20 mouse cellular contexts compared by ENCODE assay signal in the genomic region with DNA sequence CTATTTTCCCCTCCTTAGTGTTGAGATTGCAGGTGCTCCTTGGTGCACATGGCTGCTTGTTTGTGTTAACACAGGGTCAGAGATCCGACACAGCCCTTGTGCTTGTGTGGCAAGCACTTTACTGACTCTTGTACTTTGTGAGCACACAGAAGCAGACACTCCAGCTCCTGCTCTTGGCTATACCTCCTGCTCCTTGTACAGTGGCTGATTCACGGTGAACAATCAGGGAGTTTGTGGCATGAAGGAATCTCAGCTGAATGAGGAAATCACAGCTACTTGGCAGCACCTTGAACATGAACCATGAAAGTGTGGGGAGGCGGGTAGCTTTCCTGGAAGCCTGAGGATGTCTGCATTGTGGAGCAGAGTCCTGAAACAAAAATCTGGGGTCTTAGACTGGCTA. TPM values are rescaled to one million over a fixed set of nuclear protein-coding genes. Genes with fewer than 3 reads are reported as not detected.
DNase-seq lines count a peak whose midpoint lies in the region; ATAC-seq and TF ChIP-seq lines count a peak whose summit lies in the region.
"Had no signal": no experiment of that assay in that cellular context is flagged by ENCODE, and none has a peak within 500 bp of the region (broad histone marks: within the 10 kb centered on the region; RNA-seq: fewer than 3 reads in every experiment).

No protein-coding gene starts in this region.

- no peaks in the 10 kb centered on the region for H3K9me3 ChIP-seq in heart, postnatal 0 days (replicated peaks; ENCODE audit: control insufficient read depth, low read length)
- H3K9me3 ChIP-seq: embryonic facial prominence, embryonic 15.5 days; forebrain, embryonic 13.5 days; hindbrain, embryonic 15.5 days; midbrain, embryonic 12.5 days had no signal

- H3K27me3 ChIP-seq in heart, postnatal 0 days (ENCODE audit: control insufficient read depth, insufficient read depth, low read length): no peaks in the 10 kb centered on the region
- H3K27me3 ChIP-seq: embryonic facial prominence, embryonic 15.5 days; forebrain, embryonic 13.5 days; hindbrain, embryonic 15.5 days had no signal

- peaks cover 3% of the 10 kb centered on the region for H3K36me3 ChIP-seq in heart, postnatal 0 days (replicated peaks; ENCODE audit: control insufficient read depth, insufficient read depth, low read length)
- H3K36me3 ChIP-seq: embryonic facial prominence, embryonic 15.5 days; hindbrain, embryonic 15.5 days; midbrain, embryonic 12.5 days had no signal

- no peak for TF ChIP-seq POLR2A in lung, adult 2 months (IDR thresholded peaks at IDR 0.05; ENCODE audit: borderline replicate concordance, extremely low read depth, low read depth, low read length)
- no peak for TF ChIP-seq POLR2A in olfactory bulb, adult 2 months (IDR thresholded peaks at IDR 0.05; ENCODE audit: insufficient read depth, low read depth, low read length)

- no peak overlapping the region for H3K4me3 ChIP-seq in heart, postnatal 0 days (ENCODE audit: low read depth, low read length)
- H3K4me3 ChIP-seq in lung, adult 2 months (replicated peaks; ENCODE audit: extremely low read depth, low read depth, low read length): no peak overlapping the region
- no peak overlapping the region for H3K4me3 ChIP-seq in olfactory bulb, adult 2 months (ENCODE audit: insufficient read depth, low read depth, low read length)
- H3K4me3 ChIP-seq: embryonic facial prominence, embryonic 15.5 days; forebrain, embryonic 13.5 days; hindbrain, embryonic 15.5 days; midbrain, embryonic 12.5 days had no signal

- 47% methylated on average over 3 of the region's 3 CpGs for WGBS in heart, postnatal 0 days
- WGBS in lung, adult 2 months: 44% methylated on average over 3 of the region's 3 CpGs
- WGBS in olfactory bulb, adult 2 months: 43% methylated on average over 3 of the region's 3 CpGs

- H3K9ac ChIP-seq in heart, postnatal 0 days (replicated peaks; ENCODE audit: low read depth, low read length): no peak overlapping the region; the same call in 1 of the 2 replicates
- H3K9ac ChIP-seq: embryonic facial prominence, embryonic 15.5 days; forebrain, embryonic 13.5 days; hindbrain, embryonic 15.5 days; liver, postnatal 0 days; midbrain, embryonic 12.5 days had no signal

- no peak for ATAC-seq in heart, postnatal 0 days (ENCODE audit: insufficient read depth, low read depth)
- ATAC-seq: activated CD4-positive, CD25-positive, alpha-beta regulatory T cell, adult 4 months; forebrain, embryonic 13.5 days; liver, postnatal 0 days had no signal

- H3K4me1 ChIP-seq in heart, postnatal 0 days (ENCODE audit: control insufficient read depth, insufficient read depth): peaks cover 29% of the 10 kb centered on the region
- peaks cover 31% of the 10 kb centered on the region for H3K4me1 ChIP-seq in lung, adult 2 months (ENCODE audit: control insufficient read depth, insufficient read depth, low read length)
- peaks cover 63% of the 10 kb centered on the region for H3K4me1 ChIP-seq in olfactory bulb, adult 2 months (ENCODE audit: control insufficient read depth, insufficient read depth, low read length)
- H3K4me1 ChIP-seq: embryonic facial prominence, embryonic 15.5 days had no signal

- no peak for DNase-seq in heart, postnatal 0 days (ENCODE audit: low spot score)
- DNase-seq in heart, postnatal 36 days: no peak
- DNase-seq in right cerebral cortex, adult 18-20 months: peak; percentile 49
- DNase-seq in right cerebral cortex, postnatal 4 days: no peak
- DNase-seq in lung, adult 2 months: peak; percentile 34
- no peak for DNase-seq in layer of hippocampus, postnatal 10 days (ENCODE audit: low spot score in 2 of 2)
- no peak for DNase-seq in urinary bladder, postnatal 14 days (ENCODE audit: low spot score)
- DNase-seq: adrenal gland, postnatal 36 days; cerebellum, adult 9-11 months; kidney, adult 9 months; liver, postnatal 0 days; thymus, postnatal 36 days had no signal

- H3K27ac ChIP-seq in heart, postnatal 0 days (ENCODE audit: low read depth): peak overlapping the region; percentile 25; the same call in 1 of the 2 replicates
- peak overlapping the region; percentile 71 for H3K27ac ChIP-seq in olfactory bulb, adult 2 months (ENCODE audit: insufficient read depth, low read depth, low read length)
- H3K27ac ChIP-seq: embryonic facial prominence, embryonic 15.5 days; forebrain, embryonic 13.5 days; hindbrain, embryonic 15.5 days; midbrain, embryonic 12.5 days had no signal

- no peak overlapping the region for H3K4me2 ChIP-seq in heart, postnatal 0 days (ENCODE audit: low read depth, low read length)
- H3K4me2 ChIP-seq: embryonic facial prominence, embryonic 15.5 days; forebrain, embryonic 13.5 days; hindbrain, embryonic 15.5 days; midbrain, embryonic 12.5 days had no signal

- intact Hi-C loops in heart, postnatal 36 days (cut with DNase I): no loop called here

- no peak for TF ChIP-seq CTCF in heart, postnatal 0 days (IDR thresholded peaks at IDR 0.05; ENCODE audit: low read depth)
- no peak for TF ChIP-seq CTCF in lung, adult 2 months (IDR thresholded peaks at IDR 0.05; ENCODE audit: insufficient read depth, low read length)
- TF ChIP-seq CTCF in olfactory bulb, adult 2 months (IDR thresholded peaks at IDR 0.05; ENCODE audit: insufficient read depth, low read depth, low read length): no peak

- TF ChIP-seq EP300 in heart, postnatal 0 days (IDR thresholded peaks at IDR 0.05; ENCODE audit: low read depth): no peak

RNA-seq across cellular contexts. Expression of a gene that starts 26.8 kb away (rescaled TPM):
- total RNA-seq in heart, postnatal 0 days (2014; rRNA removed; ENCODE audit: low replicate concordance): 14.5 and 22.2 TPM in 2 replicates
- 7.1 and 8.4 TPM in 2 replicates for polyA plus RNA-seq in heart, postnatal 0 days (2015; fragmentation: Nextera tagmentation; extraction: Ambion mirVana)
- total RNA-seq in heart, postnatal 36 days (2021): 10 to 100 TPM; 13.8 to 15.9 TPM
- 46.1 and 72.9 TPM in 2 replicates for polyA plus RNA-seq in lung, adult 2 months (2012; rRNA removed)
- 253 and 540 TPM in 2 replicates for polyA plus RNA-seq in olfactory bulb, adult 2 months (2012; ENCODE audit: insufficient read depth, insufficient read length, low replicate concordance, missing spikeins)
- total RNA-seq in layer of hippocampus, postnatal 10 days (2021): 10 to 100 TPM; 76.5 to 86.8 TPM
- polyA plus RNA-seq: activated CD4-positive, CD25-positive, alpha-beta regulatory T cell, adult 4 months had no signal

RNA-seq across cellular contexts. Expression of a gene that starts 36.5 kb away (rescaled TPM):
- total RNA-seq in heart, postnatal 0 days (2014; rRNA removed; ENCODE audit: low replicate concordance): not detected in 2 replicates
- polyA plus RNA-seq in heart, postnatal 0 days (2015; fragmentation: Nextera tagmentation; extraction: Ambion mirVana): 0.44 TPM in 1 of 2 replicates, not detected in the other
- total RNA-seq in heart, postnatal 36 days (2021): not detected
- polyA plus RNA-seq in lung, adult 2 months (2012; rRNA removed): 9.0 and 10.2 TPM in 2 replicates
- not detected in 2 replicates for polyA plus RNA-seq in olfactory bulb, adult 2 months (2012; ENCODE audit: insufficient read depth, insufficient read length, low replicate concordance, missing spikeins)
- not detected for total RNA-seq in layer of hippocampus, postnatal 10 days (2021)
- total RNA-seq: CH12.LX had no signal
- polyA plus RNA-seq: activated CD4-positive, CD25-positive, alpha-beta regulatory T cell, adult 4 months; limb, embryonic 14.5 days; liver, postnatal 0 days had no signal

RNA-seq across cellular contexts. Expression of a gene that starts 39.5 kb away (rescaled TPM):
- total RNA-seq in heart, postnatal 0 days (2014; rRNA removed; ENCODE audit: low replicate concordance): 57.6 and 86.8 TPM in 2 replicates
- 33.5 and 35.2 TPM in 2 replicates for polyA plus RNA-seq in heart, postnatal 0 days (2015; fragmentation: Nextera tagmentation; extraction: Ambion mirVana)
- 10 to 100 TPM; 30.5 to 31.1 TPM for total RNA-seq in heart, postnatal 36 days (2021)
- 64.9 and 78.0 TPM in 2 replicates for polyA plus RNA-seq in lung, adult 2 months (2012; rRNA removed)
- not detected in 2 replicates for polyA plus RNA-seq in olfactory bulb, adult 2 months (2012; ENCODE audit: insufficient read depth, insufficient read length, low replicate concordance, missing spikeins)
- total RNA-seq in layer of hippocampus, postnatal 10 days (2021): 10 to 100 TPM; 37.7 to 40.4 TPM

Comparison
In these comparisons a context has a peak if more than half of its experiments do, and no peak if none do; other contexts are left out.
1. DNase-seq: peak in right cerebral cortex, adult 18-20 months (single experiment) and lung, adult 2 months (single experiment); none in heart, postnatal 0 days (single experiment), heart, postnatal 36 days (0 of 2), right cerebral cortex, postnatal 4 days (single experiment), layer of hippocampus, postnatal 10 days (0 of 2) and urinary bladder, postnatal 14 days (single experiment).